Mouse (Mus musculus) spleen, adult 2 months (tissue): ENCODE data around the gene Peg3. TPM values are rescaled to one million over a fixed set of nuclear protein-coding genes. Genes with fewer than 3 reads are reported as not detected.

Source experiments
- DNase-seq, 2 experiments: peaks; one replicate each; pipeline versions ENCODE4 v3.0.0 to v3.0.0-alpha.2; 2012 to 2021; ENCODE audit warnings: low spot score in 2 of 2, low read depth in 1 of 2
- H3K27ac ChIP-seq: fragments of 200-500 bp; 2 replicates; pipeline ENCODE4 v1.5.1; 2012; ENCODE audit warnings: low read length, inconsistent platforms; ENCODE audit not compliant: insufficient read depth
- H3K27me3 ChIP-seq: fragments of 200-500 bp; 2 replicates; pipeline ENCODE4 v1.6.1; 2012; ENCODE audit warnings: mild to moderate bottlenecking, moderate library complexity, low read length, inconsistent platforms; ENCODE audit not compliant: control insufficient read depth, insufficient read depth
- H3K36me3 ChIP-seq: fragments of 200-500 bp; 2 replicates; pipeline ENCODE4 v1.6.1; 2012; ENCODE audit warnings: mild to moderate bottlenecking, low read length, inconsistent platforms; ENCODE audit not compliant: control insufficient read depth, insufficient read depth
- H3K4me1 ChIP-seq: fragments of 200-500 bp; 2 replicates; pipeline ENCODE4 v1.6.1; 2011; ENCODE audit warnings: inconsistent platforms; ENCODE audit not compliant: control insufficient read depth, insufficient read depth, insufficient read length
- H3K4me3 ChIP-seq: fragments of 200-500 bp; 2 replicates; pipeline ENCODE4 v1.5.1; 2011; ENCODE audit warnings: mild to moderate bottlenecking, inconsistent platforms; ENCODE audit not compliant: insufficient read depth, insufficient read length; ENCODE audit errors: extremely low read depth
- CTCF ChIP-seq: fragments of 200-500 bp; IDR thresholded peaks from 2 replicates; pipeline ENCODE4 v1.5.1; 2011; ENCODE audit warnings: mild to moderate bottlenecking, inconsistent platforms; ENCODE audit not compliant: insufficient read depth, insufficient read length, insufficient replicate concordance; ENCODE audit errors: extremely low read depth
- POLR2A ChIP-seq: fragments of 200-500 bp; IDR thresholded peaks from 2 replicates; pipeline ENCODE4 v1.6.1; 2011; ENCODE audit warnings: low read depth, low read length, inconsistent platforms
- WGBS: fragments of 180-500 bp; shearing (Covaris S2); methylation state at CpG from one replicate; pipeline ENCODE4 v1.1.7; 2018; 5-methylcytosine and 5-hydroxymethylcytosine counted together
- polyA plus RNA-seq: library from polyadenylated mRNA; depleted of rRNA; stranded (reverse); fragments of >200 nt; gene quantifications from 2 replicates; pipeline ENCODE4 v1.2.3, GENCODE M21; 2012

The Peg3 gene
- polyA plus RNA-seq, 1 experiment = 0.64 TPM

DNA sequence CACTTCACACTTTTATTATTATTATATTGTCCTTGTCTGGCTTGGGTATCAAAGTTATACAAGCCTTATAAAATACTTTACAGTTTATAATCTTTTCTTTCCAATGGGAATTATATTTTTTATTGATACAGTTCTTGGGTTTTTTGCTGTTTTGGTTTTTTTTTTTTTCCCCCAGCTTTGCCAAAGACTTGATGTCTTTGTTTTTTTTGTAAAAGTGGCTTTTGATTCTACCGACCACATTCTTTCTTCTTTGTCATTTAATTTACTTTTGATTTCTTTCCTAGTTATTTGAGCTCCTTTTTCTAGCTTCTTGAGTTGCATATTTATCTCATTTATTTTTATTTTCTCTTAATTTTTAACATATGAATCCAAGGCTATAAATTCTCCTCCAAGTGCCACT lies 5.8 kb upstream of the Peg3 start:
- 84% methylated on average over 1 of the region's 1 CpGs for WGBS
- H3K27me3 ChIP-seq = no peaks in the 10 kb centered on the region
- no peak for TF ChIP-seq CTCF
- no peak for TF ChIP-seq POLR2A
- H3K4me3 ChIP-seq = no peak overlapping the region
- H3K36me3 ChIP-seq = no peaks in the 10 kb centered on the region
- H3K27ac ChIP-seq = no peak overlapping the region
- no peaks in the 10 kb centered on the region for H3K4me1 ChIP-seq
- no peak for DNase-seq

DNA sequence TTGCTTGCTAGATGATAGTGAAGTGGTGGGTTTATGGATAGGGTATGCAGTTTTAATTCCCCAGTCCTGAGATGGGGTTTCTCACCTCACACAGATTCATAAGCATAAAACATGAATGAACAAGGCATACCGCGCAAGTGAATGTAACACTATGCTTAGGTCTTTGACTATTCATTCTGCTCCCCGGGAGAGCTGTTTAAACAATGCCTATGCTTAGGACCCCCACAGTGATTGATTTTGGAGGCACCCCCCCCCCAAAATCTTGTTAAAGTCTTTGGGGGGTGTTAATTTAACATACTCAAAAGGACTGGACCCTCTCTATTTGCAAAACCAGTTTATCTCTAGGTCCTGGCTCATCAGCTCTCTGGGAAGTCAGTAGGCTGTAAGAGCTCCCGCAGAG lies 1.7 kb upstream of the Peg3 start:
- H3K36me3 ChIP-seq = no peaks in the 10 kb centered on the region
- no peak overlapping the region for H3K4me3 ChIP-seq
- no peaks in the 10 kb centered on the region for H3K27me3 ChIP-seq
- WGBS = 58% methylated on average over 4 of the region's 4 CpGs
- H3K4me1 ChIP-seq = no peaks in the 10 kb centered on the region
- no peak for DNase-seq
- no peak overlapping the region for H3K27ac ChIP-seq
- TF ChIP-seq CTCF (no peak), POLR2A (no peak)

DNA sequence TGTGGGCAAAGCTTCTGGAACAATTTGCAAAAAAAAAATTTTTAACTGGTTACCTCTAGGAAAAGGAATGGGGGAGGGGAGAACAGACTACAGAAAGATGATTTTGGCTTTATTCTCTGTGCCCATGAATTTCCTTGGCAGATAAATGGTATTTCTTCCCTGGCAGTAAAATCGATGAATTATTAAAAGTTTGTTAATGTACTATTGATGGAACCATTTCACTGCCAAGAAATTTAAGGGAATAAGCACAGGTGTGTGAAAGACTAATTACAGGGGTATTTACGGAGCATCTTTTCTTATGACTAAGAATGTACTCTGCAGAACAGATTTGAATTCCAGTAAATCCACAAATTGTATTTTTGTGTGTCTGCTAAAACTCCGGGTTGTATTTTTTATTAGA lies 1.1 kb upstream of the Peg3 start:
- TF ChIP-seq POLR2A = no peak
- no peak for TF ChIP-seq CTCF
- no peak for DNase-seq
- no peaks in the 10 kb centered on the region for H3K4me1 ChIP-seq
- WGBS = 47% methylated on average over 3 of the region's 3 CpGs
- no peaks in the 10 kb centered on the region for H3K36me3 ChIP-seq
- H3K27me3 ChIP-seq = no peaks in the 10 kb centered on the region
- no peak overlapping the region for H3K27ac ChIP-seq
- H3K4me3 ChIP-seq = no peak overlapping the region

DNA sequence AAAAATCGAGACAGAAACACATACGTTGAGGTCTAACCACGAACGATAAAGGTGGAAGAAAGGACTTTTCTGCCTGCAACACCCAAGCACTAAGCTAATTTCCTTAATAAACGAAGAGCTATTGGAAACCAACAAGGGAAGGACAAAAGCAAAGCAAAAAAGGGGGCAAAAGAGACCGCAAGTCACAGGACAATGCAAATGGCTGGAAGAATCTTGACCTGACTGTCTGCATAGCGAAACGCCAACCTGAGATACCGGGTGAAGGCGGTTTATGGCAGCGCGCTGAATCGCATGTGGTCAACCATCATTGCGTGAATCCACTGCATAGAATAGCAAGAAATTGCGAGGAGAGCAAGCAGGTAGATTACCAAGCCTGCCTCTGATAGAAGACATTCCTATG lies 570 bp upstream of the Peg3 start:
- Histone ChIP-seq H3K27me3 (no peaks in the 10 kb centered on the region), H3K36me3 (no peaks in the 10 kb centered on the region), H3K4me3 (no peak overlapping the region), H3K4me1 (no peaks in the 10 kb centered on the region), H3K27ac (no peak overlapping the region)
- TF ChIP-seq CTCF (no peak), POLR2A (no peak)
- no peak for DNase-seq
- 57% methylated on average over 15 of the region's 15 CpGs for WGBS

DNA sequence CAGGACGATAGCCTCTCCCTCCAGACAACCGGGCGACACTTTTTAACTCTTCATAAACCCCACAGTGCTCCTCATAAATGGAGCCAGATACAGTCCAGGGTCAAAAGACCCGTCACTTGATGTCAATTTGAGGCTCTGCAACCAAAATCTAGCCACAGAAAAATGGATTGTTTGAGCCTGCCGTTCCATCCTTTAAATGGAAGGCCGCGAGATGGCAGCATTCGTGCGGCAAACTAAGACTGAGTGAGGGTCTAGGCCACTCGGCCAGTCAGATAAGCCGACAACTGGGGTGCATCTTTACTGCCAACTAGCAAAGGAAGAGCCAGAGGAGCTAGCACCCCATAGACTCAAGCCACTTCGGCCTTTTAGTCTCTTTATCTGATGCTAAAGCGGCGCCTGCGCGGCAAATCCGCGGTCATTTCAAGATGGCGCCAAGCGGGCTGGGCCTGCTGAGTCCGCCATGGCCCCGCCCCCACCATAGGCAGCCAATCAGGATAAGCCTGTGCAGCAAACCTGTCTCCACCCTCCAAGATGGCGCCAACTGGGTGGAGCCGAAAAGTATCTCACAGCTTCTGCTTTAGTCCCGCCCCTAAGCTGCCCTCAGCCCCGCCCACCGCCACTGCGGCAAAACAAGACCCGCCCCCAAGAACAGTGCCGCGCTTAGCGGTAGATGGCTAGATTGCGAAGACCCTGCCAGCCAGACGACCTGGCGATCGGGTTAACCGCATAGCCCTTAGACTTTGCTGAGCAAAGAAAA lies 992 bp downstream of the Peg3 start:
- WGBS = 45% methylated on average over 37 of the region's 37 CpGs
- Histone ChIP-seq H3K4me1 (no peaks in the 10 kb centered on the region), H3K36me3 (no peaks in the 10 kb centered on the region), H3K4me3 (peak overlapping the region; percentile 2; the same call in 1 of the 2 replicates), H3K27me3 (no peaks in the 10 kb centered on the region), H3K27ac (no peak overlapping the region)
- TF ChIP-seq CTCF = no peak
- TF ChIP-seq POLR2A = no peak
- peak in 1 of 2 experiments; percentile 15 for DNase-seq

DNA sequence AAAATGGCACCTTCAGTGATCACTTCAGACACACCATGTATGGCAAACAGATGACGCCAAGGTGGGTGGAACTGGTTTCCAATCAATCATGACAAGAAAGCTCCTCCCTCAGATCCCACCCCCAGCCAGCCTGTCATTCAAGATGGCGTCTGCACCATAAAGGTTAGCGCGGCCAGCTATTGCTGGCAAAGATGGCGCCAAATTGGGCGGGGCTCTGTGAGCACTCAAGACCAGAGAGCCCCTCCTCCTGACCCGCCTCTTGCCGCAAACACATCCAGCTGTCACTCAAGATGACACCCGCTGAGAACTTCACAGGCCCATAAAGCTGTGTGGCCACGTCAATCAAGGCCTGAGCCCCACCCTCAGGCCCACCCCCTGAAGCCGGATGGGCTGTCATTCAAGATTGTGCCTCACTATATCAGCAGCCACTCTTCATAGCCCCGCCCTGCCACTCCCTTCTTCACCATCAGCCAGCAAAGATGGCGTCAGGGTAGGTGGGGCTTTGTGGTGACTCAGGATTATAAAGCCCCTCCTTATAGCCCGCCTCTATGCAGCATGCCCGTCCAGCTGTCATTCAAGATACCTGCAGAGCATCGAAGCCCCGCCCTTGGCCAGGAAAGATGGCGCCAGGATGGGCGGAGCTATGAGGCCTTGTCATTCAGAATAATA lies 1.8 kb downstream of the Peg3 start:
- Histone ChIP-seq H3K4me1 (no peaks in the 10 kb centered on the region), H3K27me3 (no peaks in the 10 kb centered on the region), H3K36me3 (no peaks in the 10 kb centered on the region), H3K4me3 (no peak overlapping the region), H3K27ac (no peak overlapping the region; the same call in 1 of the 2 replicates)
- TF ChIP-seq CTCF = no peak
- 55% methylated on average over 19 of the region's 19 CpGs for WGBS
- DNase-seq = no peak

DNA sequence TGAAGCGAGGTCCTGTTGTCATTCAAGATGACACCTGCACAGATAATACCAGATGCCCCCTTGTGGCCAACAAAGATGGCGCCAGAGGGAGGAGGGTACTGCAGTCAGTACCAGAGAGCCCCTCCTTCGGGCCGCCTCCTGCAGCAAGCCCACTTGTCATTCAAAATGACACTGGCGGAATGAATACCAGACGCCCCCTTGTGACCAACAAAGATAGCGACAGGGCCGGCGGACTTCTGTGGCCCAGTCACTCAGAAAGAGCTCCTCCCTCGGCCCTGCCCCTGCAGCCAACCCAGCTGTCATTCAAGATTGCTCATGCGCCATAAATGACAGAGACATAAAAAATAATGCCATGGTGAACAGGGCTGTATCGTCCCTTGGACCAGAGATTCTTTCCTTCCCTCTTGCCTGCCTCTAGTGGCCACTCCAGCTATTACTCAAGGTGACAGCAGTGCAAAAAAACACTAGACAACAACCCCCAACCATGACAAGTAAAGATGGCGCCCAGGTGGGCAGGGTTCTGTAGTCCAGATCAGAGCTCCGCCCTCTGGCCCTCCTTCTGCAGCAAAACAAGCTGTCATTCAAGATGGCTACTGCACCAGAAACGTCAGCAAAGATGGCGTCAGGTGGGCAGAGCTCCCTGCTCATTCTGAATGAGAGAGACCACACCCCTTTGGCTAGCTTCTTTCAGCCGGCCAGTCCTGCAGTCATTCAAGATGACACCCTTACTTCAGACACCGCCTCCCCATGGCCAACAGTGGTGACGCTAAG lies 2.7 kb downstream of the Peg3 start:
- H3K4me3 ChIP-seq = no peak overlapping the region
- H3K36me3 ChIP-seq = no peaks in the 10 kb centered on the region
- TF ChIP-seq POLR2A (no peak), CTCF (no peak)
- peak overlapping the region; percentile 29 for H3K27ac ChIP-seq
- no peaks in the 10 kb centered on the region for H3K4me1 ChIP-seq
- no peak for DNase-seq
- WGBS = 59% methylated on average over 19 of the region's 19 CpGs
- no peaks in the 10 kb centered on the region for H3K27me3 ChIP-seq
